Mouse (Mus musculus) CD4-positive naive resting alpha-beta T cell, adult 76 days (primary cell): ENCODE results near the gene Bpifa6. TPM values are rescaled to one million over a fixed set of nuclear protein-coding genes. Genes with fewer than 3 reads are reported as not detected.

Source experiments
- total RNA-seq: library from RNA; stranded (reverse); gene quantifications from one replicate; pipeline ENCODE4 v1.2.4, GENCODE M21; 2023

Bpifa6 gene
- total RNA-seq: not detected

DNA sequence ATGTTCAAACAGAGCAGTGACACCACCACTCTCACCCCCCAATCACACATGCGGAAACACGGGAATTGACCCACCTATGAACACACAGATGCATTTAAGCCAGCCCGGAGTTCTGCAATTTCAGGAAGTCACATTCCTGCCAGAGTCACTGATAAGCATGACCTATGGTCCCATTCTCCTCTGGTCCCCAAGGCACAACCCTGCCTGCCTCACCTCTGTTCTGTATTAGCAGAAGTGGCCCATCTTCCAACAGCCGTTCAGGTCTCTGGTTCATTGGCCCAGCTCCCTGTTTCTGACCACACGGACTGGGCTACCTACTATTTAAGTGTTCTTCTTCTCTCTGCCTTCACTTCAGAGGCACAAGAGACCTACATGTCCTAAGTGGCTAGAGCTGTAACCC, at the start of gene Bpifa6:
Bpifa6 (plus strand) TSS at position 364 of the 400 bp plus-strand sequence.

DNA sequence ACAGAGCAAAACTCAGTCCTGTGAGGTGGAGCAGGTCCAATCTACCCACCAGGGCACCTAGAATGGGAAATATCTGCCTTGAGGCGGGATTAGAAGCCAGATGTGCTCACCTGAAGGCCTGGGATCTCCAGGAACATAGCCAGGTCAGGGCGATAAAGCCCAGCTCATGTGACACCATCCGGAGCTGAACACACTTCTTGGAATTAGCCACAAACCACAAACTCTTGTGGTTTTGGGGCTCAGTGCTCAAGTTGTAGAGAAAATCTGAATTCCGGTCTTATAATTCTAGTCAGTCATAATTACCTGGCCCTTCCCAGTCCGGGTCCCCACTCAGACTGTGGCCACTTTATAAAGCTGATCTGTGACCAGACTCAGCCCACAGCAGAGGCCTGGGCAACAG, 36.9 kb upstream of the Bpifa6 start, which contains the start of gene Bpifb4:
Bpifb4 (plus strand) TSS at position 370 of the 400 bp plus-strand sequence.

GRCm38 (mm10) chr2:154007965-154008364, 33.2 kb downstream of the Bpifa6 start, which contains the start of gene Bpifa2:
Gene Bpifa2 (plus strand): TSS chr2:154008265.

Other genes starting within 250 kb of the Bpifa6 start
- gene Mapre1, start 233.7 kb upstream of the Bpifa6 start, total RNA-seq: 147 TPM
- 1.4 TPM for gene Efcab8, start 195.0 kb upstream of the Bpifa6 start, total RNA-seq
- gene Sun5, start 103.9 kb upstream of the Bpifa6 start, total RNA-seq: not detected
- gene Bpifb2, start 99.9 kb upstream of the Bpifa6 start, total RNA-seq: not detected
- not detected for gene Bpifb6, start 74.6 kb upstream of the Bpifa6 start, total RNA-seq
- gene Bpifb3, start 56.7 kb upstream of the Bpifa6 start, total RNA-seq: not detected
- not detected for gene Bpifb4, start 36.7 kb upstream of the Bpifa6 start, total RNA-seq
- gene Bpifa2, start 33.3 kb downstream of the Bpifa6 start, total RNA-seq: not detected
- not detected for gene Bpifa3, start 155.4 kb downstream of the Bpifa6 start, total RNA-seq
- gene Bpifa1, start 167.9 kb downstream of the Bpifa6 start, total RNA-seq: not detected
- not detected for gene Bpifa5, start 187.7 kb downstream of the Bpifa6 start, total RNA-seq
- gene Bpifb1, start 215.9 kb downstream of the Bpifa6 start, total RNA-seq: not detected
- gene Bpifb5, start 248.8 kb downstream of the Bpifa6 start, total RNA-seq: not detected